Mouse (Mus musculus) stomach, embryonic 16.5 days (tissue): Measurements from ENCODE around the gene Pgm2. TPM values are rescaled to one million over a fixed set of nuclear protein-coding genes. Genes with fewer than 3 reads are reported as not detected.

Experiments
- ATAC-seq: fragments of 200-750 bp; cut with Nextera tagmentation; 2 replicates; pipeline ENCODE4 v1.8.0; 2017; ENCODE audit warnings: moderate number of reproducible peaks, moderate TSS enrichment; ENCODE audit not compliant: insufficient read depth, low FRiP score
- H3K27ac ChIP-seq: fragments of 300-500 bp; sonication (generic); 2 replicates; pipeline ENCODE4 v1.5.1; 2014; ENCODE audit warnings: low read length
- H3K27me3 ChIP-seq: fragments of 300-500 bp; sonication (generic); 2 replicates; pipeline ENCODE4 v1.6.1; 2014; ENCODE audit warnings: low read length, control low read depth, mixed read lengths; ENCODE audit not compliant: control insufficient read depth, insufficient read depth
- H3K36me3 ChIP-seq: fragments of 300-500 bp; sonication (generic); 2 replicates; pipeline ENCODE4 v1.6.1; 2014; ENCODE audit warnings: low read length; ENCODE audit not compliant: control insufficient read depth, insufficient read depth
- H3K4me1 ChIP-seq: fragments of 300-500 bp; sonication (generic); 2 replicates; pipeline ENCODE4 v1.6.1; 2014; ENCODE audit warnings: low read length, control low read depth, mixed read lengths; ENCODE audit not compliant: control insufficient read depth, insufficient read depth
- H3K4me2 ChIP-seq: fragments of 300-500 bp; sonication (generic); 2 replicates; pipeline ENCODE4 v1.6.1; 2014; ENCODE audit warnings: low read depth, low read length, mixed read lengths
- H3K4me3 ChIP-seq: fragments of 300-500 bp; sonication (generic); replicated peaks from 2 replicates; pipeline ENCODE4 v1.5.1; 2014; ENCODE audit warnings: mild to moderate bottlenecking, low read length
- H3K9ac ChIP-seq: fragments of 300-500 bp; sonication (generic); 2 replicates; pipeline ENCODE4 v1.6.1; 2014; ENCODE audit warnings: low read length
- H3K9me3 ChIP-seq: fragments of 300-500 bp; sonication (generic); replicated peaks from 2 replicates; pipeline ENCODE4 v1.6.1; 2016; ENCODE audit warnings: low read length, control low read depth; ENCODE audit not compliant: control insufficient read depth
- WGBS: fragments of 180-500 bp; shearing (Covaris S2); extraction: QIAGEN DNeasy Blood & Tissue Kit; methylation state at CpG from one replicate; pipeline ENCODE4 v1.1.7; 2014; 5-methylcytosine and 5-hydroxymethylcytosine counted together
- polyA plus RNA-seq: library from polyadenylated mRNA; unstranded; fragments of >200 nt; fragmentation: Nextera tagmentation; extraction: Ambion mirVana; gene quantifications from 2 replicates; pipeline ENCODE4 v1.2.1, GENCODE M21; 2015

Gene Pgm2
- polyA plus RNA-seq, 1 experiment from 2014 or later = 39.9 TPM

GRCm38 (mm10) chr5:64149184-64150127 lies 56.7 kb downstream of the Pgm2 start:
- Histone ChIP-seq H3K9ac (peak overlapping the region; percentile 33; the same call in 1 of the 2 replicates), H3K9me3 (no peaks in the 10 kb centered on the region), H3K27ac (no peak overlapping the region), H3K4me2 (peak overlapping the region; percentile 42), H3K4me3 (peak overlapping the region; percentile 20), H3K27me3 (no peaks in the 10 kb centered on the region), H3K4me1 (peaks cover 10% of the 10 kb centered on the region), H3K36me3 (no peaks in the 10 kb centered on the region)
- 14% methylated on average over 17 of the region's 17 CpGs for WGBS
- ATAC-seq = peak; percentile 70

GRCm38 (mm10) chr5:64153319-64153718 lies 60.6 kb downstream of the Pgm2 start:
- H3K4me2 ChIP-seq = no peak overlapping the region
- no peak for ATAC-seq
- no peak overlapping the region for H3K27ac ChIP-seq
- 0 out of 2 replicates have a peak, but pooled peaks cover under 1% of the 10 kb centered on the region for H3K27me3 ChIP-seq
- H3K9me3 ChIP-seq = no peaks in the 10 kb centered on the region
- H3K4me1 ChIP-seq = peaks cover 17% of the 10 kb centered on the region
- H3K36me3 ChIP-seq = no peaks in the 10 kb centered on the region
- no peak overlapping the region for H3K4me3 ChIP-seq
- 96% methylated on average over 1 of the region's 1 CpGs for WGBS
- H3K9ac ChIP-seq = no peak overlapping the region

- Histone ChIP-seq H3K4me2 (peak within 1 kb of the TSS; percentile 48), H3K9me3 (no peaks in the 10 kb centered on the region), H3K4me3 (peak within 1 kb of the TSS; percentile 26), H3K9ac (peak within 1 kb of the TSS; percentile 56), H3K4me1 (peaks cover 9% of the 10 kb centered on the region; the same call in 1 of the 2 replicates), H3K36me3 (no peaks in the 10 kb centered on the region), H3K27me3 (0 out of 2 replicates have a peak, but pooled peaks cover 2% of the 10 kb centered on the region), H3K27ac (peak within 1 kb of the TSS; percentile 85)
- ATAC-seq = peak; percentile 76
- 14% methylated on average over 11 of the region's 11 CpGs for WGBS
Measured at GRCm38 (mm10) chr5:64155861-64156550, 63.3 kb downstream of the Pgm2 start, which contains the start of gene Tbc1d1. TSS of gene Tbc1d1 (plus strand) at chr5:64156305.

- Histone ChIP-seq H3K4me1 (peaks cover 12% of the 10 kb centered on the region; the same call in 1 of the 2 replicates), H3K9ac (peak overlapping the region; percentile 56)
Measured at GRCm38 (mm10) chr5:64156579-64156978, 63.8 kb downstream of the Pgm2 start.

GRCm38 (mm10) chr5:64157926-64158325 lies 65.2 kb downstream of the Pgm2 start:
- H3K4me2 ChIP-seq = no peak overlapping the region
- no peak overlapping the region for H3K27ac ChIP-seq
- peaks cover 12% of the 10 kb centered on the region; the same call in 1 of the 2 replicates for H3K4me1 ChIP-seq
- 0 out of 2 replicates have a peak, but pooled peaks cover 2% of the 10 kb centered on the region for H3K27me3 ChIP-seq
- no peak overlapping the region for H3K9ac ChIP-seq
- H3K36me3 ChIP-seq = no peaks in the 10 kb centered on the region
- ATAC-seq = no peak
- H3K4me3 ChIP-seq = no peak overlapping the region
- WGBS = 62% methylated on average over 1 of the region's 1 CpGs
- H3K9me3 ChIP-seq = no peaks in the 10 kb centered on the region

More at GRCm38 (mm10) chr5:64156579-64156978, 63.8 kb downstream of the Pgm2 start:
- 0 out of 2 replicates have a peak, but pooled peaks have one; percentile 5 for ATAC-seq
- Histone ChIP-seq H3K36me3 (no peaks in the 10 kb centered on the region), H3K27me3 (0 out of 2 replicates have a peak, but pooled peaks cover 2% of the 10 kb centered on the region), H3K4me2 (peak overlapping the region; percentile 48), H3K4me3 (peak overlapping the region; percentile 26), H3K27ac (peak overlapping the region; percentile 85), H3K9me3 (no peaks in the 10 kb centered on the region)
- 25% methylated on average over 4 of the region's 4 CpGs for WGBS

- WGBS = 48% methylated on average over 4 of the region's 4 CpGs
- no peak for ATAC-seq
- Histone ChIP-seq H3K27ac (no peak overlapping the region), H3K36me3 (no peaks in the 10 kb centered on the region), H3K4me3 (no peak overlapping the region), H3K27me3 (0 out of 2 replicates have a peak, but pooled peaks cover 2% of the 10 kb centered on the region), H3K9ac (no peak overlapping the region), H3K4me1 (peaks cover 12% of the 10 kb centered on the region; the same call in 1 of the 2 replicates), H3K4me2 (peak overlapping the region; percentile 66), H3K9me3 (no peaks in the 10 kb centered on the region)
Measured at GRCm38 (mm10) chr5:64158501-64158900, 65.8 kb downstream of the Pgm2 start.

- H3K9me3 ChIP-seq = no peaks in the 10 kb centered on the region
- H3K4me1 ChIP-seq = peaks cover 12% of the 10 kb centered on the region; the same call in 1 of the 2 replicates
- no peaks in the 10 kb centered on the region for H3K36me3 ChIP-seq
- peak overlapping the region; percentile 32; the same call in 1 of the 2 replicates for H3K27ac ChIP-seq
- peak overlapping the region; percentile 81 for H3K9ac ChIP-seq
- H3K4me3 ChIP-seq = peak overlapping the region; percentile 76
- H3K4me2 ChIP-seq = peak overlapping the region; percentile 66
- WGBS = 1% methylated on average over 39 of the region's 39 CpGs
- H3K27me3 ChIP-seq = 0 out of 2 replicates have a peak, but pooled peaks cover 2% of the 10 kb centered on the region
- peak; percentile 6; the same call in 1 of the 2 replicates for ATAC-seq
Measured at GRCm38 (mm10) chr5:64159065-64159780, 66.5 kb downstream of the Pgm2 start.
